Mouse (Mus musculus): ENCODE results near the gene Gm10203. TPM values are rescaled to one million over a fixed set of nuclear protein-coding genes. Genes with fewer than 3 reads are reported as not detected.

Gm10203 gene
- total RNA-seq, 1 experiment: not detected

GRCm38 (mm10) chr6:149126675-149127074 lies 3.3 kb upstream of the Gm10203 start:
- Histone ChIP-seq H3K9ac (ENCODE audit: insufficient read depth, low read depth, low read length, poor library complexity, severe bottlenecking) (no peak overlapping the region), H3K36me3 (ENCODE audit: control insufficient read depth, insufficient read depth, low read length, poor library complexity, severe bottlenecking) (no peaks in the 10 kb centered on the region), H3K4me1 (ENCODE audit: control insufficient read depth in 2 of 2, insufficient read depth in 2 of 2, low read length in 2 of 2, poor library complexity in 1 of 2) (peaks cover 2 to 9% of the 10 kb centered on the region in 2 experiments; a peak in 3 of 4 replicates), H3K4me3 (ENCODE audit: insufficient read depth in 1 of 2, low read depth in 1 of 2, low read length in 2 of 2, poor library complexity in 1 of 2, severe bottlenecking in 1 of 2) (no peak overlapping the region), H3K9me3 (ENCODE audit: control insufficient read depth, insufficient read depth, low read depth, low read length) (no peaks in the 10 kb centered on the region), H3K27ac (ENCODE audit: insufficient read depth, low read depth, low read length, poor library complexity, severe bottlenecking) (no peak overlapping the region)
- TF ChIP-seq MAFK (IDR thresholded peaks at IDR 0.05; ENCODE audit: insufficient read depth, low read depth, low read length) (no peak), ZC3H11A (IDR thresholded peaks at IDR 0.05; ENCODE audit: borderline replicate concordance, low read depth, low read length) (peak; percentile 90), CHD2 (IDR thresholded peaks at IDR 0.05; ENCODE audit: low read depth, low read length) (no peak), ZNF384 (IDR thresholded peaks at IDR 0.05; ENCODE audit: low read depth, low read length) (peak; percentile 38; the same call in 1 of the 2 replicates), HCFC1 (IDR thresholded peaks at IDR 0.05; ENCODE audit: borderline replicate concordance, insufficient read depth, low read length) (0 out of 2 replicates have a peak, but pooled peaks have one; percentile 25)
- in situ Hi-C loops (cut with MboI; ENCODE audit: low sequenced_read_pairs in 2 of 2, unreplicated experiment in 2 of 2): loop anchor here in 1 of 2 experiments (5.0 kb wide), 1 partner anchor 251 kb away; no protein-coding TSS in a partner anchor
- DNase-seq (ENCODE audit: low read depth, low spot score): peak; percentile 54

- TF ChIP-seq HCFC1 (IDR thresholded peaks at IDR 0.05; ENCODE audit: borderline replicate concordance, insufficient read depth, low read length) (no peak), CHD2 (IDR thresholded peaks at IDR 0.05; ENCODE audit: low read depth, low read length) (peak; percentile 93), ZNF384 (IDR thresholded peaks at IDR 0.05; ENCODE audit: low read depth, low read length) (no peak), ZC3H11A (IDR thresholded peaks at IDR 0.05; ENCODE audit: borderline replicate concordance, low read depth, low read length) (no peak), MAFK (IDR thresholded peaks at IDR 0.05; ENCODE audit: insufficient read depth, low read depth, low read length) (peak; percentile 79)
- H3K4me3 ChIP-seq (ENCODE audit: insufficient read depth in 1 of 2, low read depth in 1 of 2, low read length in 2 of 2, poor library complexity in 1 of 2, severe bottlenecking in 1 of 2): no peak overlapping the region
- peak overlapping the region; percentile 98 for H3K27ac ChIP-seq (ENCODE audit: insufficient read depth, low read depth, low read length, poor library complexity, severe bottlenecking)
- H3K4me1 ChIP-seq (ENCODE audit: control insufficient read depth in 2 of 2, insufficient read depth in 2 of 2, low read length in 2 of 2, poor library complexity in 1 of 2): peaks cover 11 to 19% of the 10 kb centered on the region in 2 experiments
- DNase-seq (ENCODE audit: low read depth, low spot score): peak; percentile 90
- no peaks in the 10 kb centered on the region for H3K9me3 ChIP-seq (ENCODE audit: control insufficient read depth, insufficient read depth, low read depth, low read length)
- H3K9ac ChIP-seq (ENCODE audit: insufficient read depth, low read depth, low read length, poor library complexity, severe bottlenecking): no peak overlapping the region
- in situ Hi-C loops (cut with MboI; ENCODE audit: low sequenced_read_pairs in 2 of 2, unreplicated experiment in 2 of 2): loop anchor here in 1 of 2 experiments (10.0 kb wide), 1 partner anchor 244 kb away; no protein-coding TSS in a partner anchor
- H3K36me3 ChIP-seq (ENCODE audit: control insufficient read depth, insufficient read depth, low read length, poor library complexity, severe bottlenecking): no peaks in the 10 kb centered on the region
Measured at GRCm38 (mm10) chr6:149131111-149131510, 1.1 kb downstream of the Gm10203 start.

GRCm38 (mm10) chr6:149132311-149133077 lies 2.5 kb downstream of the Gm10203 start:
- Histone ChIP-seq H3K4me1 (ENCODE audit: control insufficient read depth in 2 of 2, insufficient read depth in 2 of 2, low read length in 2 of 2, poor library complexity in 1 of 2) (peaks cover 11 to 19% of the 10 kb centered on the region in 2 experiments), H3K9me3 (ENCODE audit: control insufficient read depth, insufficient read depth, low read depth, low read length) (no peaks in the 10 kb centered on the region), H3K9ac (ENCODE audit: insufficient read depth, low read depth, low read length, poor library complexity, severe bottlenecking) (no peak overlapping the region), H3K36me3 (ENCODE audit: control insufficient read depth, insufficient read depth, low read length, poor library complexity, severe bottlenecking) (no peaks in the 10 kb centered on the region), H3K27ac (ENCODE audit: insufficient read depth, low read depth, low read length, poor library complexity, severe bottlenecking) (no peak overlapping the region; the same call in 1 of the 2 replicates), H3K4me3 (ENCODE audit: insufficient read depth in 1 of 2, low read depth in 1 of 2, low read length in 2 of 2, poor library complexity in 1 of 2, severe bottlenecking in 1 of 2) (no peak overlapping the region)
- DNase-seq (ENCODE audit: low read depth, low spot score): peak; percentile 70
- in situ Hi-C loops (cut with MboI; ENCODE audit: low sequenced_read_pairs in 2 of 2, unreplicated experiment in 2 of 2): loop anchor here in 1 of 2 experiments (10.0 kb wide), 1 partner anchor 242 kb away; no protein-coding TSS in a partner anchor
- TF ChIP-seq ZC3H11A (IDR thresholded peaks at IDR 0.05; ENCODE audit: borderline replicate concordance, low read depth, low read length) (peak; percentile 93), HCFC1 (IDR thresholded peaks at IDR 0.05; ENCODE audit: borderline replicate concordance, insufficient read depth, low read length) (no peak)

DNA sequence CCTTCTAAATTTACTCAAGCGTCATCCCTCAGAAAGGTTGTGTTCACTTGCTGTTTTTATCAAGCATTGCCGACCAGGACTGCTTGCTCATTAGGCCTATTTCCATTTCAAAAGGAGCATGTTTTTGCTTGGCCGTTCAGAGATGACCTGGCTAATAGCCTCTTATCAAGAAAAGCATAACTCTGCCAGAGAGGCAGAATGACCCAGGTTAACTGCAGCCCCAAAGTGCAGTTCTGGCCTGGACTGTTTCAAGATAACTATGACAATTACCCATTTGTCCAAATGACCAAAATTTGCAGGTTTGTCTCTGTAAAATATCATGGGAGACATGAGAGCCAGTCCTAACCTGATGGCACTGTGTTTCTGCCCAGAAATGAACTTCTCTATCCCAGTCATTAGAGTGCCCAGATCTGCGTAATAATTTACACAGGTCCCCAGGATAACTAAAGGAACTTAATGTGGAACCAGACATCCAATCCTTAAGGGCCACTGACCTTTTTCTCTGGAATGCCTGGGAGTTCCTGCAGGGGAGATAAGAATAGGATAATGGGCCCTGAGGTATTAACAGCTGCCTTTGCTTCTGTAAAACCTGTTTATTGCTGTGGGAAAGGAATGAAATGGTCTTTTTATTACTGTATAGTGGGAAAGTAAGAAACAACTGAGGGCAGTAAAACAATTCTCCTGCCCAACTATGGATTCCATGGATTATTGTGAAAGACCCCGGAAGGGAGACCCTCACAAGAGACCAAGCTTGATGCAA lies 4.6 kb downstream of the Gm10203 start:
- TF ChIP-seq ZC3H11A (IDR thresholded peaks at IDR 0.05; ENCODE audit: borderline replicate concordance, low read depth, low read length): no peak
- TF ChIP-seq ZNF384 (IDR thresholded peaks at IDR 0.05; ENCODE audit: low read depth, low read length): no peak
- no peak for TF ChIP-seq MAFK (IDR thresholded peaks at IDR 0.05; ENCODE audit: insufficient read depth, low read depth, low read length)
- no peak for TF ChIP-seq HCFC1 (IDR thresholded peaks at IDR 0.05; ENCODE audit: borderline replicate concordance, insufficient read depth, low read length)
- no peak for TF ChIP-seq CHD2 (IDR thresholded peaks at IDR 0.05; ENCODE audit: low read depth, low read length)
- no peak overlapping the region for H3K27ac ChIP-seq (ENCODE audit: insufficient read depth, low read depth, low read length, poor library complexity, severe bottlenecking)
- no peak for DNase-seq (ENCODE audit: low read depth, low spot score)
- H3K9ac ChIP-seq (ENCODE audit: insufficient read depth, low read depth, low read length, poor library complexity, severe bottlenecking): no peak overlapping the region
- H3K9me3 ChIP-seq (ENCODE audit: control insufficient read depth, insufficient read depth, low read depth, low read length): no peaks in the 10 kb centered on the region
- in situ Hi-C loops (cut with MboI; ENCODE audit: low sequenced_read_pairs in 2 of 2, unreplicated experiment in 2 of 2): loop anchor here in 1 of 2 experiments (10.0 kb wide), 1 partner anchor 240 kb away; no protein-coding TSS in a partner anchor
- peaks cover 11 to 16% of the 10 kb centered on the region in 2 experiments for H3K4me1 ChIP-seq (ENCODE audit: control insufficient read depth in 2 of 2, insufficient read depth in 2 of 2, low read length in 2 of 2, poor library complexity in 1 of 2)
- no peaks in the 10 kb centered on the region for H3K36me3 ChIP-seq (ENCODE audit: control insufficient read depth, insufficient read depth, low read length, poor library complexity, severe bottlenecking)
- H3K4me3 ChIP-seq (ENCODE audit: insufficient read depth in 1 of 2, low read depth in 1 of 2, low read length in 2 of 2, poor library complexity in 1 of 2, severe bottlenecking in 1 of 2): no peak overlapping the region

Measured in ES-E14 (cell line).